Mouse (Mus musculus): ENCODE measurements around the gene Srsf4. TPM values are rescaled to one million over a fixed set of nuclear protein-coding genes. Genes with fewer than 3 reads are reported as not detected.
A peak's percentile ranks its signal among the peaks of the same experiment; 100 is the strongest.

Srsf4 gene
- total RNA-seq, 2 experiments from 2014 or later: 59.7 to 62.5 TPM

DNA sequence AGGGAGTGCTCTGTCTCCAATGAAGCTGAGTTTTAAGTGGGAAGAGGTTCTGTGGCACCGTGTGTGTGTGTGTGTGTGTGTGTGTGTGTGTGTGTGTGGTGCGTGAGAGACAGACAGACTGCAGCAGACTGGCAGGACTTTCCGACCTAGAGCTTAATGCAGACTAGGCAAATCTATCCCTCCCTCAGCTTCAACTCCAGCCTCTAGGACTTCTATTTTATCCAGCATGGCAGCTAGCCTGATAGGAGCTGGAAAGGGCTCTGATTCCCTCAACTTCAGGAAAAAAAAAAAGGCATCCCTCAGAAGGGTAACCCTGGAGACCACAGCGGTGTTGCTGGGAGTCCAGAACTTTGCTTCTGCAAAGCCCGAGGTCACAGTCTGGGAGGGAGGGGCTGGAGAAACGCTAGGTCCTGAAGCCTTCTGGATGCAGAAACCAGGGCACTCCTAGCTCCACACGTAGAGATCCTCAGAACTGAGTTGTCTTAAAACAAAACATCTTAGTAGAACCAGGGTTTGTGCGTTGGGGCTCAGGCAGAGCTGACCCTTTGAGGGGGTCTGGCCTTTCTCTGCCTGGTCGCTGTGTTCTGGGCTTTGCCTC is 40.7 kb downstream of the Srsf4 start:
- no peak for DNase-seq (ENCODE audit: low spot score in 2 of 2)

- no peak for DNase-seq (ENCODE audit: low spot score in 2 of 2)
These were observed 41.6 kb downstream of the Srsf4 start for GRCm38 (mm10) chr4:131914891-131915469.

DNA sequence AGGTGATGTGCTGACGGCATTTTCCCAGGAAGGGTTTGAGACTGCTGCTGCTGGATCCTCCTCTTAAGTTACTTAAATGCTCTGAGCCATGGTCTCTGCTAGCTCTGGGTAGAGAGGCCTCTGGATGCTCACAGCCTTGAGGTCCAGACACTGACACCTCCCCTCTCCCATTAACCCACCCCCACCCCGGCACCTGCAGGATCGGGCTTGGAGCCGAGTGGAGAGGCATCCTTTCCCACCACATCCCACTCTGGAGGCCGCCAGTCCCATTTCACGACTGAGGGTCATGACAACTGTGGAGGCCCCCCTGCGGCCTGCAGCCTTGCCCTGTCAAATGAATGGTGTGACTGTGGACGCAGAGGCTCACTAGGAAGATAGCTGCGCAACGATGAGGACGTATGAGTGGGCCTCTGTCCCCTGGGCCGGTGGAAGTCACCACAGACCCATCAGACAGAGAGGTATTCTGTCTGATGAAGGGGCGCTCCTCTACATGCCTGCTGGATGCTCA is 42.5 kb downstream of the Srsf4 start:
- no peak for DNase-seq (ENCODE audit: low spot score in 2 of 2)

DNA sequence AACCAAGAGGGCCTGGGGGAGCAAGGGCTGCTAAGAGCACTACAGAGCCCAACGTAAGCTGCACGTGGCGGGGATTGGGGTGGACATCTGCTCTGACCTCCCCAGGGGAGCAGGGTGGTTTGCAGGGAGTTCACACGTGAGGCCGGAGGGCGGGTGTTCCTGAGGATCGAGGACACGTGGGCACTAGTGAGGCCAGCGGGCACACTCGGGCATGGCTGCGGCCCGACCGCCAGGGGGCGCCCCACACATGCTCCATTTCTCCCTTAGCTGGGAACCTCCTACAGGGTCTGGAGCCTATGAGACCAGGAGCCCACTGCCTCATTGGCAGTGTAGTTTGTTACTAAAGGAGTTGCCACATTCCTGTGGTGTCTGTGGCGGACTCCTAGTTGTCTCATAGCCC is 43.0 kb downstream of the Srsf4 start:
- peak; percentile 79 to 87 for DNase-seq (ENCODE audit: low spot score in 2 of 2)

- DNase-seq (ENCODE audit: low spot score in 2 of 2): no peak
These were observed 43.7 kb downstream of the Srsf4 start for GRCm38 (mm10) chr4:131917010-131917555.

DNA sequence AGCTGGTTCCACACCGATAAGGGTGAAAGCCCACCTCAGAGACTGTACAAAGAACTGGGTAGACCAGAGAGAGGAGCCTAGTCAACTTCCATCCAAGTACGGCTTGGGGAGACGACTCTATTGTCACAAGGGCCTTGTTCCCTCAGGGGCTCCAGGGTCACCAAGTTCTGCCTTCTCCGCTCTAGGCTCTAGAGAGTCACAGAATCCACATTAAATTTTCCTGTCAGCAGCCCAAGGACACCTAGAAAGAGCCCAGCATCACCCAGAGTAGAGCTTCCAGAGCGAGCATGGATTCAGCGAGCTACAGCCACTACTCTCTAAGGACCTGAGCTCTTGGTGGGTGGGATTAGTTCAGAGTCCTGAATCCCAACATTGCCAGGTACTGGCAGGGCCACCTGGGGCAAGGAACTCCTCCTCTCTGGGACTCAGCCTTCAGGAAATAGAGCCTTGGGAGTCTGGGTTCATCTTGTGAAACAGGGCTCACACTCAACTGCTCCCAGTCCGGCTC is 44.7 kb downstream of the Srsf4 start:
- no peak for DNase-seq (ENCODE audit: low spot score in 2 of 2)

- DNase-seq (ENCODE audit: low spot score in 2 of 2): peak in 1 of 2 experiments; percentile 28
These were observed 45.5 kb downstream of the Srsf4 start for GRCm38 (mm10) chr4:131918711-131919500.

DNA sequence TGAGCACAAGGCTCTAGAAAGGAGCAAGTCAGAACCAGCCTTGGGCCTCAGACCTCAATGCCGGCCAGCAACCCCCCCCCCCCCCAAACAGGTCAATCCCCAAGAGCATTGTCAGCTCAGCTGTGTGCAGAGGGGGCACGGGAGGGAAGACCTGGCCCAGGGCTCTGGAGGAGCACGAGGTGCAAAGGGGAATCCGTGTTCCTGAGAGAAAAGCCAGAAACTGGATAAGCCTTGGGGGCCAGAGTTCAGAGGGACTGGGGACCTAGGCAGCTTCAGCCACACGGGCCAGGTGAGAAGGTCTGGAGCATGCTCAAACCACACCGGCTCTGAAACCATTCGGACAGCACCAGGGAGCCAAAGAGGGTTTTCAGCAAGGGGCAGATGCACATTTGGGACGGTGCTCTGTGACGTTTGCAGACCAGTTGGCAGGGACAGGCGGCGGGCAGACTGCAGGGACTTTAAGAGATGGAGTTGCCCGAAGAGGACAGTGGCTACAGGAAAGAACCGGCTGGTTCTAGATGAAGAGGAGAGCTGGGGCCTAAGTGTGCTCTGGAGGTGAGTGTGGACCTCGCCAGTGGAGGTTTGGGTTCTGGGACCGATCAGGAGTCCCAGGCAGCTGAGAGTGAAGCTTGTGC is 46.2 kb downstream of the Srsf4 start:
- DNase-seq (ENCODE audit: low spot score in 2 of 2): no peak

DNA sequence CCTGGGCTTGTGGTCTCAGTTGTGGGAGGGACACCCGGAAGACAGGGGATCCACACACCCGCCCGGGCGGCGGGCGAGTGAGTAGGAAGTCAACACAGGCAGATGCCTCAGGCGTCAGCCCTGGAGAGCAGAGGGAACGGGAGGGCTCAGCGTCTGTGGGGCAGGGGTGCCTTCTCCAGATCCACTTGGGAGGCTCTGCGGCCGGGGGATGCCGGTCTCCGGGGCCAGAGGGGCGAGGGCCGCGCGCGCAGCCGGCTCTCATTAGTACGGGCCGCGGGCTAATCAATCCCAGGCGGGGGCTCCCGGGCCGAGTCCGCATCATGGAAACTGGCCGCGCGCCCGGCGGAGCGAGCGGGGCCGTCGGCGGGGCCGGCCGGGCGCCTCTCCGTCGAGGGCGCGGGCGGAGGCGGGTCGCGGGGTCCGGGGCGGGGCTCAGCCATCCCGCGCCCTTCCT is 46.8 kb downstream of the Srsf4 start:
- peak in 1 of 2 experiments; percentile 42 for DNase-seq (ENCODE audit: low spot score in 2 of 2)

GRCm38 (mm10) chr4:131920595-131921351 is 47.4 kb downstream of the Srsf4 start:
- peak; percentile 70 to 71 for DNase-seq (ENCODE audit: low spot score in 2 of 2)

GRCm38 (mm10) chr4:131921461-131922346 is 48.3 kb downstream of the Srsf4 start, which contains the start of gene Tmem200b:
Gene Tmem200b (plus strand): TSS chr4:131921771.
- DNase-seq (ENCODE audit: low spot score in 2 of 2): peak; percentile 35 to 50

DNA sequence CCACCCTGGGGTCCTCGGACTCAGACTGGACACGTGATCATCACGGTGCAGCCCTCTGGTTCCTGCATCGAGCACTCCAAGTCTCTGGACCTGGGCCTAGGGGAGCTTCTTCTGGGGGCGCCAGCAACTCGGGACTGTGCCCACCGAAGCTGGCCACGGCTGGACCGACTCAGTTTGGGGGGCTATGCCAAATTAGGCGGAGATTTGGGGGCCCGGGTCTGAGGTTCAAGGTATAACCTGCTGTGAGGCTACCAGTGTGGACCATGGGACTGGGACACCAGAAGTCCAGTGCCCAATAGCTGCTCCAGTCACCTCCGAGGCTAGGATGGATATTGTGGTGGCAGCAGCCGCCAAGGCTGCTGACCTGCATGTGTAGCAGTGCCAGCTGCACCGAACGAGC is 49.0 kb downstream of the Srsf4 start:
- DNase-seq (ENCODE audit: low spot score in 2 of 2): no peak

GRCm38 (mm10) chr4:131924096-131924810 is 50.8 kb downstream of the Srsf4 start:
- no peak for DNase-seq (ENCODE audit: low spot score in 2 of 2)

DNA sequence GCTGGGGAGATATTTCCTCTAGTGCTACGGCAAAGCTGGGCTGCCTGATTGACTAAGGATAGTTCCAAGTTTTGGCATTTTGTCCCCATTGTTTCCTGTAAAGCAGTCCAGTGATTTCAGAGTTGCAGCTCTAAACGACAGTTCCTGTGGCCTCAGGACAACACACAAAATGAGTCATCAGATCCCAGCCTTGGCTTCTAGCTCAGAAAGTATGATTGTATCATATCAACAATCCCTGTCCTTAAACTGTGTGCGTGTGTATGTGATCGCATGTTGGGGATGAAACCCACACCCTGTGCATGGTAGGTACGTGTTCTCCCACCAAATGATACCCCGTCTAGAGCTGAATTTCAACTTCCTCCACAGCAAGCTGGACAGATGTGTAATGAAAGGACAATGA is 55.7 kb downstream of the Srsf4 start:
- no peak for DNase-seq (ENCODE audit: low spot score in 2 of 2)

DNA sequence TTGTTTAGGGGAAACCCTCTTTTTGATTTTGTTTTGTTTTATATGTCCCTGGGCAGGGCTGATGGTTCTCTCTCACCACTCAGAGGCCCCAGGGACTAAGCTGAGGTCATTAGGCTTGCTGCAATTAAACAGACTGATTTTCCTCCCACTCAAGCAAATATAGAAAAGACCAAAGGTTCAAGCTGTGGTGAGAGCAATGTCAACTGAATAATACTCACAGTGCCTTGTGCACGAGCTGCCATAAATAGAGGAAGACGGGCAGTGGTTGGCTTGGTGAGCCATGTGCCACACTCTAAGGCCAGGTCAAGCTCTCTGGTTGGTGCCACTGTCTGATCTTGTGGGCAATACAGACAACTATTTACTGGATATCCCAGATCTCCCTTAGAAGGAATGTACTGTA is 66.0 kb downstream of the Srsf4 start:
- DNase-seq (ENCODE audit: low spot score in 2 of 2): no peak

GRCm38 (mm10) chr4:131940846-131941245 is 67.4 kb downstream of the Srsf4 start:
- no peak for DNase-seq (ENCODE audit: low spot score in 2 of 2)

DNA sequence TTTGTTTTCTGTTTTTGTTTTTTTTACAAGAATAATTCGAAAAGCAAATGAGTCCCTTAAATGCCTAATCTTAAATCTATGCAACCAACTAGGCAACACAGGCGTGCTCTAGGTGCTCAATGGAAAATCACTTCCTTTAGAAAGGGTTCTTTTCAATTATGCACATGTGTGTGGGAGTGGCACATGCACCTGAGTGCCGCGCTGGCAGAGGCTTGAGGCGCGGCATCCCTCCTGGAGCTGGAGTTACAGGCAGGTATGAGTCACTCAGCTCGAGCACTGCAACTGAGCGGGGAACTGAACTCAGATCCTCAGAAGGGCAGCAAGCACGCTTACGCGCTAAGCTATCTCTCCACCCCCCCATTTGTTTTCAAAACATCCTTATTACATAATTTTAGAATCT is 74.4 kb downstream of the Srsf4 start:
- no peak for DNase-seq (ENCODE audit: low spot score in 2 of 2)

DNA sequence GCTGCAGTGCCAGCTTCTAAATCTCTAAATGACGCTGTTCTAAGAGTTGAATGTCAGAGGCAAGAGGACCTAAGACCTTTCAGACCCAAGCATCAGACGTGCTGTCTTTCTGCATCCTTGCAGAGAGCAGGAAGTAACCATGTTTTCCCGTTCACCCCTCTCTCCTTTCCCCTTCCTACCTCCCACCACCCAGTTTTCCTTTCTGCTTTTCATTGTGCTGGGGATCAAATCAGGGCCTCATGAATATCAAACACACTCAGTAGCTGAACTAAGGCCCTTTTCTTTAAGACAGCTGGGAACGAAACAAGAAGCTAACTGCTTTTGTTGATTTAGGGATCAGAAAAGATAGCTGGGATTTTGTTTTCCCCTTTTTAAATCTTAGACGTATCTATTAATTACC is 76.5 kb downstream of the Srsf4 start:
- DNase-seq (ENCODE audit: low spot score in 2 of 2): no peak

DNA sequence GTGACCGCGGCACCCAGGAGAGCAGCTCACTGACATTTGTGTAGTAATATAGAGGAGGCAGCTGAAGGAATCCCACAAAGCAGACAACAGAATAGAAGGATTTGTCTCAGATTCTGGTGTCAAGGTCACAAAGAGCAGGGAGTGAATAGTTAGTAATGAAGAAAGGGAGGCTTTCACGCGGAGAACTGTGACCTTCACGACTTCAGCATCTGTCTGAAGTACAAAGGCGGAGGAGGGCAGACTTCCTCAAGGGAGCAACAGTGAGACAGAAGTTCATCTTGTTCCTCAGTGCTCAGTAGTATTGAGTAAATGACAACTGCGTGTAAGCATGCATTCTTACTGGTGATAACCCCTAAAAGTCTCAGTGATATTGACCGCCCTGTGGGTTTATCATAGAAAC is 77.2 kb downstream of the Srsf4 start:
- no peak for DNase-seq (ENCODE audit: low spot score in 2 of 2)

Measured in adrenal gland, adult 18-20 months (tissue).